Mouse (Mus musculus) neural tube, embryonic 13.5 days (tissue): ENCODE data around the gene Chek2. TPM values are rescaled to one million over a fixed set of nuclear protein-coding genes. Genes with fewer than 3 reads are reported as not detected.

Source experiments
- ATAC-seq: fragments of 200-750 bp; cut with Nextera tagmentation; 2 replicates; pipeline ENCODE4 v1.8.0; 2017; ENCODE audit warnings: low read depth, mild to moderate bottlenecking, moderate TSS enrichment, moderate library complexity
- H3K27ac ChIP-seq: fragments of 300-500 bp; sonication (generic); replicated peaks from 2 replicates; pipeline ENCODE4 v1.5.1; 2015; ENCODE audit warnings: moderate library complexity, mild to moderate bottlenecking, inconsistent platforms
- H3K27me3 ChIP-seq: fragments of 300-500 bp; sonication (generic); 2 replicates; pipeline ENCODE4 v1.6.1; 2015; ENCODE audit warnings: mild to moderate bottlenecking, inconsistent platforms
- H3K36me3 ChIP-seq: fragments of 300-500 bp; sonication (generic); 2 replicates; pipeline ENCODE4 v1.6.1; 2015; ENCODE audit warnings: mild to moderate bottlenecking, inconsistent platforms
- H3K4me1 ChIP-seq: fragments of 300-500 bp; sonication (generic); replicated peaks from 2 replicates; pipeline ENCODE4 v1.6.1; 2015; ENCODE audit warnings: inconsistent platforms
- H3K4me2 ChIP-seq: fragments of 300-500 bp; sonication (generic); 2 replicates; pipeline ENCODE4 v1.6.1; 2015; ENCODE audit warnings: inconsistent platforms, mild to moderate bottlenecking, moderate library complexity
- H3K4me3 ChIP-seq: fragments of 300-500 bp; sonication (generic); 2 replicates; pipeline ENCODE4 v1.5.1; 2015; ENCODE audit warnings: mild to moderate bottlenecking, inconsistent platforms
- H3K9ac ChIP-seq: fragments of 300-500 bp; sonication (generic); 2 replicates; pipeline ENCODE4 v1.6.1; 2015; ENCODE audit warnings: moderate library complexity, mild to moderate bottlenecking, inconsistent platforms
- H3K9me3 ChIP-seq: fragments of 300-500 bp; sonication (generic); 2 replicates; pipeline ENCODE4 v1.6.1; 2016; ENCODE audit warnings: inconsistent platforms
- WGBS: fragments of 180-500 bp; shearing (Covaris S2); methylation state at CpG from one replicate; pipeline ENCODE4 v1.1.7; 2015; 5-methylcytosine and 5-hydroxymethylcytosine counted together
- polyA plus RNA-seq: library from polyadenylated mRNA; unstranded; fragments of >200 nt; fragmentation: Nextera tagmentation; extraction: Ambion mirVana; gene quantifications from 2 replicates; pipeline ENCODE4 v1.2.1, GENCODE M21; 2015

The Chek2 gene
- polyA plus RNA-seq, 1 experiment from 2014 or later, result 5.4 TPM

DNA sequence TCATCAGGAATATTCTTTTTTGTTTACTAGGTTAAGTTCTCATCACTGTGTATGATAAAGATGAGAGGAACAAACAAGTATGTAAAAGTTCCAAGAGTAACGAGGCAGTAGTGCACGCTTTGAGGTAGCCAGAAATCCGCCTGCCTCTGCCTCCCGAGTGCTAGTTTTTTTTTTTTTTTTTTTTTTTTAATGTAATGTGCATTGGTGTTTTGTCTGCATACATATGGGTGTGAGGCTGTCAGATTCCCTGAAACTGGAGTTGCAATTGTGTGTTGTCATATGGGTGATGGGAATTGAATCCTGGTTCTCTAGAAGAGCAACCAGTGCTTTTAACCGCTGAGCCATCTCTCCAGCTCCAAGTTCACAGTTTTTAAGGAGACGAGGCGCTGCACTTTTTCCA is 39.3 kb downstream of the Chek2 start:
- ATAC-seq, result no peak
- WGBS, result 67% methylated on average over 7 of the region's 7 CpGs
- H3K9ac ChIP-seq, result peak overlapping the region; percentile 92
- no peaks in the 10 kb centered on the region for H3K27me3 ChIP-seq
- H3K4me2 ChIP-seq, result peak overlapping the region; percentile 87
- peak overlapping the region; percentile 79 for H3K27ac ChIP-seq
- peaks cover 3% of the 10 kb centered on the region; the same call in 1 of the 2 replicates for H3K36me3 ChIP-seq
- peak overlapping the region; percentile 82 for H3K4me3 ChIP-seq
- H3K9me3 ChIP-seq, result no peaks in the 10 kb centered on the region
- peaks cover 20% of the 10 kb centered on the region for H3K4me1 ChIP-seq

GRCm38 (mm10) chr5:110879584-110880374 is 40.0 kb downstream of the Chek2 start, which contains the start of gene Ttc28:
Gene Ttc28 (plus strand): TSS chr5:110879803.
- Histone ChIP-seq H3K4me3 (peak within 1 kb of the TSS; percentile 82), H3K27ac (peak within 1 kb of the TSS; percentile 79), H3K4me2 (peak within 1 kb of the TSS; percentile 87), H3K4me1 (peaks cover 19% of the 10 kb centered on the region), H3K9me3 (no peaks in the 10 kb centered on the region), H3K36me3 (peaks cover 3% of the 10 kb centered on the region; the same call in 1 of the 2 replicates), H3K27me3 (no peaks in the 10 kb centered on the region), H3K9ac (peak within 1 kb of the TSS; percentile 92)
- ATAC-seq, result peak; percentile 92
- WGBS, result under 1% methylated on average over 92 of the region's 101 CpGs

DNA sequence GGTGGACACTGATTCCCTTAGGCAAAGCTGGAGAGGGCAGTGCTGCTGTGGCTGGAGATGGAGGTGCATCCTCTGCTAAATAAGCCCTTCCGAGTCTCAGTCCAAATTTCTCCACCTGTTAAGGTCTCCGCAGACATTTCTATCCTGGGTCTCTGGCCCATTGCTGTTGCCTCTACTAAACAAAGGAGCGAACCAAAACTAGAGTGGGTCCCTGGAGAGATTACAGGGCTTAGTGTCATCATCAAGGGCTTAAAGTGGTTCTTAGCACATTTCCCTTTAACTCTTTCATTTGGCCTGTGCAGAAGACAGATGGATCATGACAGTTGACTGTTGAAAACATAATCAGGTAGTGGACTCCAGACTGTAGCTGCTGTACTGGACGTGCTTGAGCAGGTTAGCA is 48.8 kb downstream of the Chek2 start:
- Histone ChIP-seq H3K4me1 (no peaks in the 10 kb centered on the region), H3K9me3 (no peaks in the 10 kb centered on the region), H3K36me3 (peaks cover 36% of the 10 kb centered on the region), H3K9ac (no peak overlapping the region), H3K27ac (no peak overlapping the region), H3K4me2 (no peak overlapping the region), H3K27me3 (no peaks in the 10 kb centered on the region), H3K4me3 (no peak overlapping the region)
- 91% methylated on average over 4 of the region's 4 CpGs for WGBS
- no peak for ATAC-seq

DNA sequence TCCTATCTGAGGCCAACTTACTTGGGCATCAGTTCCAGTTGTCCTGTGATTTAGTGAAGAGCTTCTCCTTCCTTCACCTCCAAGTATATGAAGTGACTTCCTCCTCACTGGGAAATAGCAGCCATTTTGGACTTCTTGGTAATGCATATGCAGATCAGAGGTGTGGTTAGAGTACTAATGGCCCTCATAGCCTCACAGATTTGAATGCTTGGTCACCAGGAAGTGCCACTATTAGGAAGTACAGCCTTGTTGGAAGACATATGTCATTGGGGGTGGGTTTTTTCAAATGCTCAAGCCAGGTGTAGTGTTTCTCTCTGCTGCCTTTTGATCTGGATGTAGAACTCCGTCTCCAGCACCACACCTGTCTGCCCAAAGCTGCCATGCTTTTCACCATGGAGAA is 50.2 kb downstream of the Chek2 start:
- no peak overlapping the region for H3K4me3 ChIP-seq
- no peak overlapping the region for H3K27ac ChIP-seq
- 83% methylated on average over 1 of the region's 1 CpGs for WGBS
- H3K4me1 ChIP-seq, result no peaks in the 10 kb centered on the region
- H3K36me3 ChIP-seq, result peaks cover 49% of the 10 kb centered on the region
- H3K9ac ChIP-seq, result no peak overlapping the region
- ATAC-seq, result no peak
- H3K27me3 ChIP-seq, result no peaks in the 10 kb centered on the region
- H3K9me3 ChIP-seq, result no peaks in the 10 kb centered on the region
- no peak overlapping the region for H3K4me2 ChIP-seq

DNA sequence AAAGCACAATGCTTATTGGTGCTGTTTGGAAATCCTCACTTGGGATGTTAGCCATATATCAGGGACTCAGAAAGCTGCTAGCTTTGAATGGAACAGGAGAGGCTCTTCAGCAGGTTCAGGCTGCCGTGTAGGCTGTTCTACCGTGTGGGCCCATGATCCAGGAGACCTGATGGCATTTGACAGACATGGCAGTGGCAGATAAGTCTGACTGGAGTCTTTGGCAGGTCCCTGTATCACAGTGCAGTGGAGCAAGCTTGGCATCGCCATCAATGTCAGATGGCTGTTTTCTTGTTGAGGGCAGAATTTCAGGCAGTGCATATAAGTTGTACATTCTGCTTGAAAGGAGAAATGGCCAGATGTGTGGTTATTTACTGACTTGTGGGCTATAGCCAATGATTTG is 50.8 kb downstream of the Chek2 start:
- H3K27me3 ChIP-seq, result no peaks in the 10 kb centered on the region
- peaks cover 49% of the 10 kb centered on the region for H3K36me3 ChIP-seq
- H3K4me1 ChIP-seq, result no peaks in the 10 kb centered on the region
- no peak overlapping the region for H3K27ac ChIP-seq
- no peak overlapping the region for H3K4me3 ChIP-seq
- ATAC-seq, result no peak
- 91% methylated on average over 3 of the region's 3 CpGs for WGBS
- no peaks in the 10 kb centered on the region for H3K9me3 ChIP-seq
- H3K9ac ChIP-seq, result no peak overlapping the region
- no peak overlapping the region for H3K4me2 ChIP-seq

- peaks cover 46% of the 10 kb centered on the region for H3K36me3 ChIP-seq
- H3K9ac ChIP-seq, result 0 out of 2 replicates have a peak overlapping the region, but pooled peaks have one; percentile 12
- H3K4me2 ChIP-seq, result no peak overlapping the region
- ATAC-seq, result no peak
- peaks cover 16% of the 10 kb centered on the region for H3K4me1 ChIP-seq
- no peaks in the 10 kb centered on the region for H3K9me3 ChIP-seq
- H3K4me3 ChIP-seq, result no peak overlapping the region
- 27% methylated on average over 7 of the region's 7 CpGs for WGBS
- no peaks in the 10 kb centered on the region for H3K27me3 ChIP-seq
- peak overlapping the region; percentile 28; the same call in 1 of the 2 replicates for H3K27ac ChIP-seq
Observed at GRCm38 (mm10) chr5:110897114-110897788, 57.5 kb downstream of the Chek2 start.

- no peak overlapping the region for H3K4me2 ChIP-seq
- H3K9me3 ChIP-seq, result no peaks in the 10 kb centered on the region
- no peak for ATAC-seq
- H3K27me3 ChIP-seq, result no peaks in the 10 kb centered on the region
- WGBS, result 51% methylated on average over 7 of the region's 7 CpGs
- no peak overlapping the region for H3K4me3 ChIP-seq
- H3K4me1 ChIP-seq, result peaks cover 16% of the 10 kb centered on the region
- H3K27ac ChIP-seq, result no peak overlapping the region
- H3K36me3 ChIP-seq, result peaks cover 37% of the 10 kb centered on the region
- no peak overlapping the region for H3K9ac ChIP-seq
Observed at GRCm38 (mm10) chr5:110898169-110898568, 58.4 kb downstream of the Chek2 start.

GRCm38 (mm10) chr5:110898785-110899184 is 59.0 kb downstream of the Chek2 start:
- Histone ChIP-seq H3K27me3 (no peaks in the 10 kb centered on the region), H3K4me3 (no peak overlapping the region), H3K9ac (no peak overlapping the region), H3K9me3 (no peaks in the 10 kb centered on the region), H3K4me2 (no peak overlapping the region), H3K4me1 (peaks cover 16% of the 10 kb centered on the region), H3K27ac (no peak overlapping the region), H3K36me3 (peaks cover 31% of the 10 kb centered on the region)
- ATAC-seq, result no peak
- 86% methylated on average over 4 of the region's 4 CpGs for WGBS

- Histone ChIP-seq H3K9me3 (no peaks in the 10 kb centered on the region), H3K36me3 (peaks cover 21% of the 10 kb centered on the region), H3K9ac (no peak overlapping the region), H3K27ac (no peak overlapping the region), H3K4me3 (no peak overlapping the region), H3K27me3 (no peaks in the 10 kb centered on the region), H3K4me2 (no peak overlapping the region), H3K4me1 (peaks cover 16% of the 10 kb centered on the region)
- ATAC-seq, result no peak
Observed at GRCm38 (mm10) chr5:110900331-110900730, 60.6 kb downstream of the Chek2 start.

DNA sequence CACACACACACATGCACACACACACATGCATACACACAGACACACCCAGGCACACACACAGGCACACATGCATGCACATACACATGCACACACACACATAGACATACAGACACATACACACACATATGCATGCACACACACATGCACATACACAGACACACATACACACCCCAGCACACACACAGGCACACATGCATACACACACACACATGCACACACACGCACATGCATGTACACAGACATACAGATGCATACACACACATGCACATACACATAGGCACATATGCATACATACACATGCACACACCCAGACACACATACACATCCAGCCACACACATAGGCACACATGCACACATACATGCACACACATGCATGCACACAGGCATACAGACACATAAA is 66.9 kb downstream of the Chek2 start:
- Histone ChIP-seq H3K27ac (no peak overlapping the region), H3K4me3 (no peak overlapping the region), H3K36me3 (peaks cover 13% of the 10 kb centered on the region), H3K9ac (no peak overlapping the region), H3K4me1 (no peaks in the 10 kb centered on the region), H3K9me3 (0 out of 2 replicates have a peak, but pooled peaks cover 3% of the 10 kb centered on the region), H3K4me2 (no peak overlapping the region), H3K27me3 (no peaks in the 10 kb centered on the region)
- no peak for ATAC-seq
- 93% methylated on average over 1 of the region's 1 CpGs for WGBS

DNA sequence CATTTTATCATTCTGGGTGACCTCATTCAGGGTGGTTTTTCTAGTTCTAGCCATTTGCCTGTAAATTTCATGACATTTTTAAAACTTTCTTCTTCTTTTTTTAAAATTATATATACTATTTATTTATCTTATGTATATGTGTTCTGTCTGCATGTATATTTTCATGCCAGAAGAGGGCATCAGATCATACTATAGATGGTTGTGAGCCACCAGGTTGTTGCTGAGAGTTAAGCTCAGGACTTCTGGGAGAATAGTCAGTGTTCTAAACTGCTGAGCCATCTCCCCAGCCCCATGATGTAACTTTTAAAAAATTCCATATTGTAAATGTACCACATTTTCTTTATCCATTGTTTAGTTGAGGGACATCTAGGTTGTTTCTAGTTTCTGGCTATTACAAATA is 69.1 kb downstream of the Chek2 start:
- H3K27ac ChIP-seq, result no peak overlapping the region
- ATAC-seq, result no peak
- H3K36me3 ChIP-seq, result peaks cover 13% of the 10 kb centered on the region

GRCm38 (mm10) chr5:110909955-110910589 is 70.3 kb downstream of the Chek2 start:
- ATAC-seq, result no peak
- H3K9me3 ChIP-seq, result 0 out of 2 replicates have a peak, but pooled peaks cover 3% of the 10 kb centered on the region
- no peak overlapping the region for H3K27ac ChIP-seq
- H3K4me1 ChIP-seq, result peaks cover 3% of the 10 kb centered on the region; the same call in 1 of the 2 replicates
- H3K4me3 ChIP-seq, result no peak overlapping the region
- no peak overlapping the region for H3K4me2 ChIP-seq
- 92% methylated on average over 4 of the region's 4 CpGs for WGBS
- peaks cover 9% of the 10 kb centered on the region for H3K36me3 ChIP-seq
- H3K9ac ChIP-seq, result no peak overlapping the region
- no peaks in the 10 kb centered on the region for H3K27me3 ChIP-seq

More for the DNA sequence above, 69.1 kb downstream of the Chek2 start:
- H3K9ac ChIP-seq, result no peak overlapping the region
- H3K4me1 ChIP-seq, result no peaks in the 10 kb centered on the region
- no peaks in the 10 kb centered on the region for H3K27me3 ChIP-seq
- H3K4me2 ChIP-seq, result no peak overlapping the region
- H3K4me3 ChIP-seq, result no peak overlapping the region
- H3K9me3 ChIP-seq, result 0 out of 2 replicates have a peak, but pooled peaks cover 3% of the 10 kb centered on the region
